Mouse (Mus musculus) frontal cortex, adult (tissue): ENCODE measurements around the gene Cyp2f2.

Experiments
- ATAC-seq: cut with Nextera tagmentation; 2 replicates; pipeline ENCODE4 v1.9.2; 2017; ENCODE audit warnings: mild to moderate bottlenecking, moderate library complexity, mixed read lengths; ENCODE audit not compliant: low TSS enrichment

Gene Cyp2f2

GRCm38 (mm10) chr7:27178324-27179216, 58.9 kb downstream of the Cyp2f2 start, which contains the start of gene Rab4b:
Gene Rab4b, minus strand, starts transcription at chr7:27178896.
- peak; percentile 96 for ATAC-seq

DNA sequence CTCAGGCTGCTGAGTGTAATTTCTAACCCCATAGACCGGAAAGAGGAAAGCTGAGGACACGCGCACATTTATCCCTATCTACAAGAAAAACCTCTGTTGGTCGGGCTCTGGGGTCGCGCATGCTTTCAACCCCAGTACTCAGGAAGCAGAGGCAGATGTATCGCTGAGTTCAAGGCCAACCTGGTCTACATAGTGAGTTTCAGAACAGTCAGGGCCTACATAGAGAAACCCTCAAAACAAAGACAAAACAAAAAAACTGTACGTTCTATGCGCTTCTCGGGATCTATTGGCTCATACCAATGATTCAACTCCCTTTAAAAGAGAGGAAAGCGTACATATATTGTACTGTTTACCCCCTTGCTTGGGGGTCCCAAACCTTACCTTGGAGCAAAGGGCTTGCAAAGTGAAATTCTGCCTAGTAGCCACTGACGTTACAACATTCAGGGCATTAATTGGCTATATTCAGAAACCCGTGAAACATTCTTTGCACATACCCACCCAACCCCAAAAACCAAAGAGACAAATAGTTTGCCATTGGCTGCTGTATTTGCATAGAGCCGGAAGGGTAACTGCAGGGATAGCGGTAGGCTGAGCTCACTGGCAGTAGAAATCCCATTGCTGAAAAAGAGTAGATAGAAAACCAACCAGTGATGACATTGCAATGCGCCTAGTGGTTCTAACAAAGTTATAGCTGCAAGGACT, 59.7 kb downstream of the Cyp2f2 start:
- ATAC-seq = no peak

- no peak for ATAC-seq
Measured at GRCm38 (mm10) chr7:27180036-27180435, 60.3 kb downstream of the Cyp2f2 start.

DNA sequence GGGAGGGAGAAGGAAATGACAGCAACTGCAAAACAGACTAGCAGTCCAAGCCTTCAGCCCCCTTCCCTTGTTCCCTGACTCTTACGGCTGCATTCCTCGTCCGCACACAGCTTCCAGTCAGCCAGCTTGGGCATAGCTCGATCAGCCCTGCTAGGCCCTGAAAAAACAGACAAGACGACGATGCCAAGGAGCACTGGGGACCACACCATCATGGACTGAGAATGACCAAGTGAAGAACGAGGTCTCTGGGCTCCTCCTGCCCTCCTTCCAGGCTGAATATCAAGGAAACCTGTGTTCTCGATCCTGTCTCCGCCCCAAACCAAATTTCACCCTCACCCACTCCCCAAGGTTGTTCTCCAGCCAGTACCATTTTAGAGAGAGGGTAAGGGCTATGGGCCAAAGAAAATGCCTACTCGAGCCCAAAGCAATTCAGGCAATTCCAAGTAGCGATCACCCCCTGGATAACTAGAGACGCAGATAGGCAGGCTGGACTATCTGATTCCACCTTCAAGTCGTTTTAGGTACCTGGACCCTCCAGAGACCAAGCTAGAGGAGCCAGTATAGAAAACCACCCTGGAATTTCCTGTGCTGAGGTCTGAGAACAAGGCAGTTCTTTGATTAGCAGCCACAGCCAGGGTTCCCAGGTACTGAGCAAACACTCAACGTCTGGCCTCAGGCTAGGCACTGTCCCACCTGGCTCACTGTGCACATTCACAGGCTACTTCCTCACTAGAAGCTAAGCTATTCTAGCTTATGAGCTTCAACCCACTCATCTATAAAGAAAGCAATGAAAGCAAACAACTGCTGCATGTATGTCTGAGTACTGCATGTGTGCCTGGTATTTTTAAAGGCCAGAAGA, 61.4 kb downstream of the Cyp2f2 start, which contains the start of the genes Gm21983 and Mia:
TSS of gene Gm21983 (minus strand) at position 250 of the 859 bp plus-strand sequence.
TSS of gene Mia (minus strand) at position 321 of the 859 bp plus-strand sequence.
- ATAC-seq = no peak

DNA sequence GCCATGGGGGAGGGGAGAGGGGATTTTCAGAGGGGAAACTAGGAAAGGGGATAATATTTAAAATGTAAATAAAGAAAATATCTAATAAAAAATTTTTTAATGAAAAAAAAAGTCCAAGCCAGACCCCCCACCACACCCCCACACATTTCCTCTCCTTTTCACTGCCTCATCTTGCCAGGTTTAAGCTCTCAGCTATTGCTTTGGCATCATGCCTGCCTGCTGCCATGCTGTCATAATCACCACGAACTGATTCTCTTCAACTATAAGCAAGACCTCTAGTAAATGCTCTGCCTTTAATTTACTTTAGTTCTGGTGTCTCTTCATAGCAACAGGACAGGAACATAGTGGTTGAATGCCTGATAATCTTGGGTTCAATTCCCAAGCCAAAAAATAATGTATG, 62.8 kb downstream of the Cyp2f2 start:
- no peak for ATAC-seq
